Mouse (Mus musculus) embryonic fibroblast, embryonic 13.5 days (primary cell): ENCODE measurements around the gene Trim15.

Source experiments
- CTCF ChIP-seq: IDR thresholded peaks from 2 replicates; pipeline ENCODE4 v1.5.1; 2011; ENCODE audit warnings: mild to moderate bottlenecking, control low read depth, low read length, moderate library complexity, borderline replicate concordance; ENCODE audit not compliant: insufficient read depth
- POLR2A ChIP-seq: IDR thresholded peaks from 2 replicates; pipeline ENCODE4 v1.6.1; 2011; ENCODE audit warnings: low read depth, mild to moderate bottlenecking, control low read depth, low read length, moderate library complexity

- TF ChIP-seq CTCF (peak; percentile 32; the same call in 1 of the 2 replicates), POLR2A (no peak)
These were observed 47.1 kb upstream of the Trim15 start for GRCm38 (mm10) chr17:36914108-36914507.
